Mouse (Mus musculus): Measurements from ENCODE around the gene Galnt6. TPM values are rescaled to one million over a fixed set of nuclear protein-coding genes. Genes with fewer than 3 reads are reported as not detected.
A peak's percentile ranks its signal among the peaks of the same experiment; 100 is the strongest.

The Galnt6 gene
- polyA plus RNA-seq, 1 experiment from 2014 or later, result 1.2 TPM

GRCm38 (mm10) chr15:100686989-100687388, 42.2 kb downstream of the Galnt6 start:
- Histone ChIP-seq H3K9me3 (ENCODE audit: low read length) (no peaks in the 10 kb centered on the region; the same call in 1 of the 2 replicates), H3K9ac (replicated peaks; ENCODE audit: low read depth) (no peak overlapping the region), H3K4me2 (replicated peaks; ENCODE audit: low read depth, low read length) (no peak overlapping the region), H3K4me3 (ENCODE audit: low read depth, low read length) (no peak overlapping the region), H3K27ac (ENCODE audit: low read length) (no peak overlapping the region), H3K36me3 (ENCODE audit: insufficient read depth, low read length) (no peaks in the 10 kb centered on the region), H3K4me1 (ENCODE audit: insufficient read depth, low read depth, low read length) (no peaks in the 10 kb centered on the region), H3K27me3 (replicated peaks; ENCODE audit: insufficient read depth, low read length) (no peaks in the 10 kb centered on the region)
- no peak for TF ChIP-seq CTCF (IDR thresholded peaks at IDR 0.05)
- no peak for TF ChIP-seq EP300 (IDR thresholded peaks at IDR 0.05)
- DNase-seq (ENCODE audit: low spot score) (no peak), ATAC-seq (peak; percentile 17; the same call in 1 of the 2 replicates)
- WGBS, result 36% methylated on average over 12 of the region's 12 CpGs

- Histone ChIP-seq H3K27me3 (replicated peaks; ENCODE audit: insufficient read depth, low read length) (no peaks in the 10 kb centered on the region), H3K27ac (ENCODE audit: low read length) (no peak overlapping the region), H3K4me3 (ENCODE audit: low read depth, low read length) (no peak overlapping the region), H3K4me2 (replicated peaks; ENCODE audit: low read depth, low read length) (no peak overlapping the region), H3K9me3 (ENCODE audit: low read length) (no peaks in the 10 kb centered on the region; the same call in 1 of the 2 replicates), H3K36me3 (ENCODE audit: insufficient read depth, low read length) (no peaks in the 10 kb centered on the region), H3K9ac (replicated peaks; ENCODE audit: low read depth) (no peak overlapping the region), H3K4me1 (ENCODE audit: insufficient read depth, low read depth, low read length) (no peaks in the 10 kb centered on the region)
- ATAC-seq, result no peak
- no peak for TF ChIP-seq CTCF (IDR thresholded peaks at IDR 0.05)
- TF ChIP-seq EP300 (IDR thresholded peaks at IDR 0.05), result no peak
- 84% methylated on average over 6 of the region's 6 CpGs for WGBS
- no peak for DNase-seq (ENCODE audit: low spot score)
Observed at GRCm38 (mm10) chr15:100686434-100686833, 42.7 kb downstream of the Galnt6 start.

- Histone ChIP-seq H3K4me2 (replicated peaks; ENCODE audit: low read depth, low read length) (no peak overlapping the region), H3K4me1 (ENCODE audit: insufficient read depth, low read depth, low read length) (no peaks in the 10 kb centered on the region), H3K9ac (replicated peaks; ENCODE audit: low read depth) (no peak overlapping the region), H3K36me3 (ENCODE audit: insufficient read depth, low read length) (no peaks in the 10 kb centered on the region), H3K27ac (ENCODE audit: low read length) (no peak overlapping the region), H3K9me3 (ENCODE audit: low read length) (no peaks in the 10 kb centered on the region; the same call in 1 of the 2 replicates), H3K27me3 (replicated peaks; ENCODE audit: insufficient read depth, low read length) (no peaks in the 10 kb centered on the region), H3K4me3 (ENCODE audit: low read depth, low read length) (no peak overlapping the region)
- WGBS, result 76% methylated on average over 8 of the region's 8 CpGs
- DNase-seq (ENCODE audit: low spot score) (no peak), ATAC-seq (no peak)
- no peak for TF ChIP-seq CTCF (IDR thresholded peaks at IDR 0.05)
Observed at GRCm38 (mm10) chr15:100685849-100686248, 43.3 kb downstream of the Galnt6 start.

- Histone ChIP-seq H3K4me2 (replicated peaks; ENCODE audit: low read depth, low read length) (peak overlapping the region; percentile 33; the same call in 1 of the 2 replicates), H3K27me3 (replicated peaks; ENCODE audit: insufficient read depth, low read length) (no peaks in the 10 kb centered on the region), H3K36me3 (ENCODE audit: insufficient read depth, low read length) (no peaks in the 10 kb centered on the region), H3K9ac (replicated peaks; ENCODE audit: low read depth) (no peak overlapping the region), H3K4me3 (ENCODE audit: low read depth, low read length) (no peak overlapping the region; the same call in 1 of the 2 replicates), H3K27ac (ENCODE audit: low read length) (peak overlapping the region; percentile 64; the same call in 1 of the 2 replicates), H3K4me1 (ENCODE audit: insufficient read depth, low read depth, low read length) (no peaks in the 10 kb centered on the region), H3K9me3 (ENCODE audit: low read length) (no peaks in the 10 kb centered on the region)
- ATAC-seq, result 0 out of 2 replicates have a peak, but pooled peaks have one; percentile 15
- 25% methylated on average over 13 of the region's 13 CpGs for WGBS
- DNase-seq (ENCODE audit: low spot score), result no peak
- TF ChIP-seq CTCF (IDR thresholded peaks at IDR 0.05), result no peak
- no peak for TF ChIP-seq EP300 (IDR thresholded peaks at IDR 0.05)
Observed at GRCm38 (mm10) chr15:100685255-100685654, 43.9 kb downstream of the Galnt6 start.

- Histone ChIP-seq H3K27me3 (replicated peaks; ENCODE audit: insufficient read depth, low read length) (no peaks in the 10 kb centered on the region), H3K27ac (ENCODE audit: low read length) (peak overlapping the region; percentile 64), H3K9ac (replicated peaks; ENCODE audit: low read depth) (no peak overlapping the region), H3K4me3 (ENCODE audit: low read depth, low read length) (no peak overlapping the region), H3K36me3 (ENCODE audit: insufficient read depth, low read length) (no peaks in the 10 kb centered on the region), H3K9me3 (ENCODE audit: low read length) (no peaks in the 10 kb centered on the region), H3K4me1 (ENCODE audit: insufficient read depth, low read depth, low read length) (no peaks in the 10 kb centered on the region), H3K4me2 (replicated peaks; ENCODE audit: low read depth, low read length) (peak overlapping the region; percentile 33; the same call in 1 of the 2 replicates)
- TF ChIP-seq EP300 (IDR thresholded peaks at IDR 0.05), result no peak
- TF ChIP-seq CTCF (IDR thresholded peaks at IDR 0.05), result no peak
- DNase-seq (ENCODE audit: low spot score) (peak; percentile 76), ATAC-seq (peak; percentile 88)
- WGBS, result 31% methylated on average over 10 of the region's 10 CpGs
Observed at GRCm38 (mm10) chr15:100684450-100684849, 44.7 kb downstream of the Galnt6 start.

GRCm38 (mm10) chr15:100683041-100683440, 46.1 kb downstream of the Galnt6 start:
- Histone ChIP-seq H3K4me2 (replicated peaks; ENCODE audit: low read depth, low read length) (no peak overlapping the region), H3K36me3 (ENCODE audit: insufficient read depth, low read length) (no peaks in the 10 kb centered on the region), H3K4me3 (ENCODE audit: low read depth, low read length) (no peak overlapping the region), H3K9ac (replicated peaks; ENCODE audit: low read depth) (no peak overlapping the region), H3K9me3 (ENCODE audit: low read length) (no peaks in the 10 kb centered on the region), H3K27ac (ENCODE audit: low read length) (no peak overlapping the region), H3K27me3 (replicated peaks; ENCODE audit: insufficient read depth, low read length) (no peaks in the 10 kb centered on the region), H3K4me1 (ENCODE audit: insufficient read depth, low read depth, low read length) (no peaks in the 10 kb centered on the region)
- peak; percentile 82 for DNase-seq (ENCODE audit: low spot score)
- 50% methylated on average over 2 of the region's 2 CpGs for WGBS
- peak; percentile 26; the same call in 1 of the 2 replicates for ATAC-seq
- TF ChIP-seq CTCF (IDR thresholded peaks at IDR 0.05), result peak; percentile 94
- TF ChIP-seq EP300 (IDR thresholded peaks at IDR 0.05), result no peak

GRCm38 (mm10) chr15:100681770-100682169, 47.4 kb downstream of the Galnt6 start:
- no peaks in the 10 kb centered on the region for H3K4me1 ChIP-seq (ENCODE audit: insufficient read depth, low read depth, low read length)
- H3K27ac ChIP-seq (ENCODE audit: low read length), result no peak overlapping the region
- no peak for ATAC-seq
- H3K36me3 ChIP-seq (ENCODE audit: insufficient read depth, low read length), result no peaks in the 10 kb centered on the region
- TF ChIP-seq CTCF (IDR thresholded peaks at IDR 0.05), result no peak
- TF ChIP-seq EP300 (IDR thresholded peaks at IDR 0.05), result no peak
- no peak overlapping the region for H3K4me2 ChIP-seq (replicated peaks; ENCODE audit: low read depth, low read length)
- no peak overlapping the region for H3K4me3 ChIP-seq (ENCODE audit: low read depth, low read length)
- no peak overlapping the region for H3K9ac ChIP-seq (replicated peaks; ENCODE audit: low read depth)
- no peak for DNase-seq (ENCODE audit: low spot score)
- H3K9me3 ChIP-seq (ENCODE audit: low read length), result no peaks in the 10 kb centered on the region
- WGBS, result 37% methylated on average over 7 of the region's 7 CpGs
- H3K27me3 ChIP-seq (replicated peaks; ENCODE audit: insufficient read depth, low read length), result no peaks in the 10 kb centered on the region
